Mouse (Mus musculus): ENCODE measurements around the gene Nebl. TPM values are rescaled to one million over a fixed set of nuclear protein-coding genes. Genes with fewer than 3 reads are reported as not detected.

The Nebl gene
- polyA plus RNA-seq, 1 experiment from 2014 or later = 4.6 TPM

DNA sequence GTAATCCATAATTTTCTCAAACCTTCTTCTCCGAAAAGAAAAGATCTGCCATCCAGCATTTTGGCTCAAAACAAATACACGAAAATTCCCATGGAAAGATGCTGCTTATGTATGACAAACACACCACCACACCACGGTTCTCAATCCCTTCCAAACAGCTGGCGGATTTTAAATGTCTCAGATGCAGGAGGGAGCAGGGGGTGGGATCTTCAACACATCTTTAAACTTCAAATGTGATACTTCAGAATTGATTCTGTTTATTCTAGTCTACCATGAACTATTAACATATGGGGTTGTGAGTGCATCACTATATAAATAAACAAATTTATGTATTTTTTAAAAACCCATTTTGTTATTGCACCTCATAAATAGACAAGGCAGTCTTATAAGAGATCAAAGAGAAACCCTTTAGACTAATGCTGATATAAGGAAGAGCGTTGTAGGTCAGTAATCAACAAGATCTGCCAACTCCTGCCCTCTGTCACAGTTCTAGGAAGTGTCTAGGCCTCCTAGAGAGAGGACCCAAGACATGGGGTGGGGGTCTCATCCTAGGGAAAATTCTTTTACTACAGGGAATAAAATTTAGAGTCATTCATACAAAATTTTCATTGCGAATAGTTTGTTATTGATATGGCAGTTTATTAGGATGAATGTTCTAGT, 227.0 kb downstream of the Nebl start:
- Histone ChIP-seq H3K4me3 (ENCODE audit: low read depth, low read length) (no peak overlapping the region), H3K9me3 (ENCODE audit: control insufficient read depth, low read length) (no peaks in the 10 kb centered on the region), H3K4me2 (ENCODE audit: low read depth, low read length, severe bottlenecking) (no peak overlapping the region), H3K9ac (ENCODE audit: low read length) (no peak overlapping the region), H3K4me1 (replicated peaks; ENCODE audit: control insufficient read depth, insufficient read depth, low read length) (no peaks in the 10 kb centered on the region), H3K36me3 (ENCODE audit: control insufficient read depth, insufficient read depth, low read length) (no peaks in the 10 kb centered on the region), H3K27ac (ENCODE audit: low read depth, low read length) (no peak overlapping the region), H3K27me3 (ENCODE audit: control insufficient read depth, insufficient read depth, low read length) (no peaks in the 10 kb centered on the region)
- 92% methylated on average over 6 of the region's 6 CpGs for WGBS
- ATAC-seq (replicated peaks; ENCODE audit: low FRiP score) = no peak
- no peak for DNase-seq (ENCODE audit: low spot score)

GRCm38 (mm10) chr2:17501075-17501474, 230.2 kb downstream of the Nebl start:
- no peaks in the 10 kb centered on the region for H3K27me3 ChIP-seq (ENCODE audit: control insufficient read depth, insufficient read depth, low read length)
- no peaks in the 10 kb centered on the region for H3K36me3 ChIP-seq (ENCODE audit: control insufficient read depth, insufficient read depth, low read length)
- H3K4me3 ChIP-seq (ENCODE audit: low read depth, low read length) = no peak overlapping the region
- H3K4me1 ChIP-seq (replicated peaks; ENCODE audit: control insufficient read depth, insufficient read depth, low read length) = no peaks in the 10 kb centered on the region
- DNase-seq (ENCODE audit: low spot score) = no peak
- no peak overlapping the region for H3K4me2 ChIP-seq (ENCODE audit: low read depth, low read length, severe bottlenecking)
- no peak overlapping the region for H3K27ac ChIP-seq (ENCODE audit: low read depth, low read length)
- no peaks in the 10 kb centered on the region for H3K9me3 ChIP-seq (ENCODE audit: control insufficient read depth, low read length)
- WGBS = 81% methylated on average over 3 of the region's 3 CpGs
- no peak for ATAC-seq (replicated peaks; ENCODE audit: low FRiP score)
- H3K9ac ChIP-seq (ENCODE audit: low read length) = no peak overlapping the region

DNA sequence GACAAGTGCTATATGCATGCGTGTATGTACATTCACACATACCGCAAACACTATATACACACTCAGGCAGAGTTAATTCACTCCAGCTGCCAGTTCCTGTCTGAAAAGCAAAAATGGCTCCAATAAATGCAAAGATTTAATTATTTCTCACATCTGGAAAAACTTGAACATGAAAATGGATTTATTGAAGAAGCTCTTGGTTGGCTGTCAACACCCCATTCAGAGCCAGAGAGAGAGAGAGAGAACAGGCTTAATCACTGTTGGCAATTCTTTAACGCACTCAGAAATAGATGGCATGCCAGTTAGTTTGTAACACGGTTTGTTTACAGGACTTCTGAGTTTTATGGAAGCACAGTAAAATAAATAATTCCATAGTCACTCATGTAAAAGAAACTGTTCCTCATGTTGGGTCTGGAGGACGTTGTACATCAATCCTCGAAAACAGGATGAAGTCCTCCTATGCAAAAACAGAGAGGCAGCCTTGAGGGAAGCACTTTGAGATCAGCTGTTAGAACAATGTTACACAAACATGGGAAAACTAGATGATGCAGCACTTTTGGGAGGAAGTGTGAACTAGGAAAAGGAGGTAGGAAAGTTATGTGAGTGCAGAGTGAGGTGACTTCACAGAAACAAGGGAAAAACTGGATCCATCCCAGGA, 265.6 kb downstream of the Nebl start:
- H3K4me3 ChIP-seq (ENCODE audit: low read depth, low read length) = no peak overlapping the region
- no peak overlapping the region for H3K9ac ChIP-seq (ENCODE audit: low read length)
- H3K9me3 ChIP-seq (ENCODE audit: control insufficient read depth, low read length) = no peaks in the 10 kb centered on the region
- no peaks in the 10 kb centered on the region for H3K27me3 ChIP-seq (ENCODE audit: control insufficient read depth, insufficient read depth, low read length)
- no peaks in the 10 kb centered on the region for H3K4me1 ChIP-seq (replicated peaks; ENCODE audit: control insufficient read depth, insufficient read depth, low read length)
- ATAC-seq (replicated peaks; ENCODE audit: low FRiP score) = no peak
- 88% methylated on average over 6 of the region's 6 CpGs for WGBS
- H3K4me2 ChIP-seq (ENCODE audit: low read depth, low read length, severe bottlenecking) = no peak overlapping the region
- no peak overlapping the region for H3K27ac ChIP-seq (ENCODE audit: low read depth, low read length)
- H3K36me3 ChIP-seq (ENCODE audit: control insufficient read depth, insufficient read depth, low read length) = no peaks in the 10 kb centered on the region
- DNase-seq (ENCODE audit: low spot score) = no peak

GRCm38 (mm10) chr2:17460434-17460833, 270.8 kb downstream of the Nebl start:
- DNase-seq (ENCODE audit: low spot score) = no peak
- 84% methylated on average over 2 of the region's 2 CpGs for WGBS
- no peak for ATAC-seq (replicated peaks; ENCODE audit: low FRiP score)
- no peaks in the 10 kb centered on the region for H3K9me3 ChIP-seq (ENCODE audit: control insufficient read depth, low read length)
- no peak overlapping the region for H3K9ac ChIP-seq (ENCODE audit: low read length)
- no peaks in the 10 kb centered on the region for H3K27me3 ChIP-seq (ENCODE audit: control insufficient read depth, insufficient read depth, low read length)
- H3K4me3 ChIP-seq (ENCODE audit: low read depth, low read length) = no peak overlapping the region
- H3K4me1 ChIP-seq (replicated peaks; ENCODE audit: control insufficient read depth, insufficient read depth, low read length) = no peaks in the 10 kb centered on the region
- H3K4me2 ChIP-seq (ENCODE audit: low read depth, low read length, severe bottlenecking) = no peak overlapping the region
- H3K36me3 ChIP-seq (ENCODE audit: control insufficient read depth, insufficient read depth, low read length) = no peaks in the 10 kb centered on the region
- H3K27ac ChIP-seq (ENCODE audit: low read depth, low read length) = no peak overlapping the region

GRCm38 (mm10) chr2:17453676-17454075, 277.6 kb downstream of the Nebl start:
- H3K9me3 ChIP-seq (ENCODE audit: control insufficient read depth, low read length) = no peaks in the 10 kb centered on the region
- H3K36me3 ChIP-seq (ENCODE audit: control insufficient read depth, insufficient read depth, low read length) = no peaks in the 10 kb centered on the region
- ATAC-seq (replicated peaks; ENCODE audit: low FRiP score) (no peak), DNase-seq (ENCODE audit: low spot score) (no peak)
- H3K4me2 ChIP-seq (ENCODE audit: low read depth, low read length, severe bottlenecking) = no peak overlapping the region
- no peak overlapping the region for H3K9ac ChIP-seq (ENCODE audit: low read length)
- no peak overlapping the region for H3K4me3 ChIP-seq (ENCODE audit: low read depth, low read length)
- no peak overlapping the region for H3K27ac ChIP-seq (ENCODE audit: low read depth, low read length)
- no peaks in the 10 kb centered on the region for H3K27me3 ChIP-seq (ENCODE audit: control insufficient read depth, insufficient read depth, low read length)
- no peaks in the 10 kb centered on the region for H3K4me1 ChIP-seq (replicated peaks; ENCODE audit: control insufficient read depth, insufficient read depth, low read length)

DNA sequence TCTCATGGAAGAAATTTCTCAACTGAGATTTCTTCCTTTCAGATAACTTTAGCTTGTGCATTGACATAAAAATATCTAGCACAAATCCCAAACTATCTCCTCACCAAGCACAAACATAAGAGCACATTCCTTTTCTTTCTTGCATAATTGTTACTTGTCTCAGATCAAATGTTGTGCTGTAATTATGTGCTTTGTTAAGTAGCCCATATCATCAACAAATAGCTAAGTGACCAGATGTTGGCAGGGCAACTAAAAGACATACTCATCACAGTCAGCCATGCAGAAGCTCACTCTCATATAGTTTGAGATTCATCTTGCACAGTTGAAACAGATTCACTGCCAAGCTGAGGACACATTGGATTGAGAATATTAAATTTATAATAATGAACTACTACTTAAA, 282.9 kb downstream of the Nebl start:
- no peaks in the 10 kb centered on the region for H3K9me3 ChIP-seq (ENCODE audit: control insufficient read depth, low read length)
- no peak for ATAC-seq (replicated peaks; ENCODE audit: low FRiP score)

GRCm38 (mm10) chr2:17443581-17443980, 287.7 kb downstream of the Nebl start:
- Histone ChIP-seq H3K4me1 (replicated peaks; ENCODE audit: control insufficient read depth, insufficient read depth, low read length) (no peaks in the 10 kb centered on the region), H3K9me3 (ENCODE audit: control insufficient read depth, low read length) (no peaks in the 10 kb centered on the region), H3K36me3 (ENCODE audit: control insufficient read depth, insufficient read depth, low read length) (no peaks in the 10 kb centered on the region), H3K4me2 (ENCODE audit: low read depth, low read length, severe bottlenecking) (no peak overlapping the region), H3K9ac (ENCODE audit: low read length) (no peak overlapping the region), H3K27ac (ENCODE audit: low read depth, low read length) (no peak overlapping the region), H3K27me3 (ENCODE audit: control insufficient read depth, insufficient read depth, low read length) (no peaks in the 10 kb centered on the region), H3K4me3 (ENCODE audit: low read depth, low read length) (no peak overlapping the region)
- DNase-seq (ENCODE audit: low spot score) = no peak
- no peak for ATAC-seq (replicated peaks; ENCODE audit: low FRiP score)
- 58% methylated on average over 7 of the region's 7 CpGs for WGBS

More for the DNA sequence above, 282.9 kb downstream of the Nebl start:
- Histone ChIP-seq H3K9ac (ENCODE audit: low read length) (no peak overlapping the region), H3K4me1 (replicated peaks; ENCODE audit: control insufficient read depth, insufficient read depth, low read length) (no peaks in the 10 kb centered on the region), H3K27ac (ENCODE audit: low read depth, low read length) (no peak overlapping the region), H3K4me2 (ENCODE audit: low read depth, low read length, severe bottlenecking) (no peak overlapping the region), H3K36me3 (ENCODE audit: control insufficient read depth, insufficient read depth, low read length) (no peaks in the 10 kb centered on the region), H3K4me3 (ENCODE audit: low read depth, low read length) (no peak overlapping the region), H3K27me3 (ENCODE audit: control insufficient read depth, insufficient read depth, low read length) (no peaks in the 10 kb centered on the region)
- no peak for DNase-seq (ENCODE audit: low spot score)

GRCm38 (mm10) chr2:17438317-17438716, 292.9 kb downstream of the Nebl start:
- WGBS = 86% methylated on average over 1 of the region's 1 CpGs
- H3K27me3 ChIP-seq (ENCODE audit: control insufficient read depth, insufficient read depth, low read length) = no peaks in the 10 kb centered on the region
- no peaks in the 10 kb centered on the region for H3K36me3 ChIP-seq (ENCODE audit: control insufficient read depth, insufficient read depth, low read length)
- no peak overlapping the region for H3K9ac ChIP-seq (ENCODE audit: low read length)
- H3K27ac ChIP-seq (ENCODE audit: low read depth, low read length) = no peak overlapping the region
- ATAC-seq (replicated peaks; ENCODE audit: low FRiP score) (no peak), DNase-seq (ENCODE audit: low spot score) (no peak)
- no peak overlapping the region for H3K4me3 ChIP-seq (ENCODE audit: low read depth, low read length)
- H3K4me1 ChIP-seq (replicated peaks; ENCODE audit: control insufficient read depth, insufficient read depth, low read length) = peaks cover 6% of the 10 kb centered on the region; the same call in 1 of the 2 replicates
- H3K4me2 ChIP-seq (ENCODE audit: low read depth, low read length, severe bottlenecking) = no peak overlapping the region
- H3K9me3 ChIP-seq (ENCODE audit: control insufficient read depth, low read length) = no peaks in the 10 kb centered on the region

Measured in forebrain, embryonic 11.5 days (tissue).